Mouse (Mus musculus): ENCODE measurements at regions not wholly inside any gene's neighbourhood (a gene's known extent, or its start where the extent isn't known, plus 50 kb on each side); places are given as distances from the start of the nearest gene placed in this dataset.
"Not testable (repeated sequence)": the region's sequence is repeated elsewhere in the genome, so short reads cannot be mapped to it uniquely, and the experiment has no call there.

DNA sequence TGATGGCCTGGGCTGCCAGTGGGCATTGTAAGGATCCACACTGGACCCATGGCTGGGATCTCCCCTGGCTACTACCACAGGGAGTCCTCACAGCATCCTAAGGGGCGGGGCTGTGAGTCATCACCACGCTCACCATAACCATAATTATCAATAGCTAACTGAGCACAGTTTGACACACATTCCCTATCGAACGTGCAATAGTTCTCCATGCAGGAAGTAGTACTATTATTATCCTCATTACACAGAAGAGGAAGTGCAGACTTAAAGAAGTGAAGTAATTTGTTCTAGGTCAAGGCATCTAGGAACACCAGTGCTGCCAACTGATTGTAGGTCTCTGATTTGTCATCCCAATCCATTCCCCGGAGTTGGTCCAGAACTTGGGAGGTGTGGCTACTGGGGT, 84.1 kb upstream of the Trim2 start:
- DNase-seq: no peak

- no peak for DNase-seq
Measured at GRCm38 (mm10) chr3:84388486-84388885, 81.8 kb upstream of the Trim2 start.

GRCm38 (mm10) chr3:84385656-84386055, 79.0 kb upstream of the Trim2 start:
- peak; percentile 6 for DNase-seq

GRCm38 (mm10) chr3:84383559-84383958, 76.9 kb upstream of the Trim2 start:
- DNase-seq: no peak

GRCm38 (mm10) chr3:84383038-84383437, 76.4 kb upstream of the Trim2 start:
- not testable (repeated sequence) for DNase-seq

GRCm38 (mm10) chr3:84382006-84382405, 75.3 kb upstream of the Trim2 start:
- no peak for DNase-seq

GRCm38 (mm10) chr3:84378987-84379556, 72.4 kb upstream of the Trim2 start:
- DNase-seq: no peak

DNA sequence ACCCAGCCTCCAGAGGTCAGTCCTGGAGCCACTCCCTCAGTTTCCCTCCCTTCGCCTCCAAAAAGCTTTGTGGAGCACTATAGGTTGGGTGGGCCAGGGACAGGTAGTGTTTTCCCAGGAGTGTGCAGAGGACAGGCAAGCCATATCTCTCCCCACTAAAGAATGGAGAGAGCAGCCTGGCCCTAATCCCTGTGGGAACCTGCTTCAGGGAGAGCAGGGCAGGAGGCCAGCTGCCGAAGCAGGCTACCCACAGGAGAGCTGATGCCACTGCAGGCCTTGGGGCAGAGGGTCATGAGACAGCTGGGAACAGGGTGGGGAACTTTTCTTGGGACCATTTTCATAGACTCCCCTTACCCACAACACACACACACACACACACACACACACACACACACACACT, 69.8 kb upstream of the Trim2 start:
- peak; percentile 59 for DNase-seq

GRCm38 (mm10) chr3:84375832-84376231, 69.2 kb upstream of the Trim2 start:
- DNase-seq: no peak

DNA sequence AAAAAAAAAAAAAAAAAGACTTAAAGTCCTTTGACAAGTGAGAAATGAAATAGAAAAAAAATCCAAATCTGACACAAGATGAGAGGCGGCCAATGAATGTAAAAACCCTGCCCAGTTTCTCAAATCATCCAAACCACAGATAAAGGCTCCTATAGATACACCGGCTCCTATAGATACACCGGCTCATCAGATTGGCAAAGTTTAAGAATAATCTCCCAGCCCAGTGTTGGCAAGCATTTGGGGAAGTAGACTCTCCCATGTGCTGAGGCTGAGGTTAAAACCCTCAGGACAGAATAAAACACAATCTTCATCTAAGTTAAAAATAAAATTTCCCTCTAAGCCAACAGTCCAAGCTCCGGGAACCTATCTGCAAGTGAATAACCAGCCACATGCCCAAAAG, 65.2 kb upstream of the Trim2 start:
- DNase-seq: no peak

DNA sequence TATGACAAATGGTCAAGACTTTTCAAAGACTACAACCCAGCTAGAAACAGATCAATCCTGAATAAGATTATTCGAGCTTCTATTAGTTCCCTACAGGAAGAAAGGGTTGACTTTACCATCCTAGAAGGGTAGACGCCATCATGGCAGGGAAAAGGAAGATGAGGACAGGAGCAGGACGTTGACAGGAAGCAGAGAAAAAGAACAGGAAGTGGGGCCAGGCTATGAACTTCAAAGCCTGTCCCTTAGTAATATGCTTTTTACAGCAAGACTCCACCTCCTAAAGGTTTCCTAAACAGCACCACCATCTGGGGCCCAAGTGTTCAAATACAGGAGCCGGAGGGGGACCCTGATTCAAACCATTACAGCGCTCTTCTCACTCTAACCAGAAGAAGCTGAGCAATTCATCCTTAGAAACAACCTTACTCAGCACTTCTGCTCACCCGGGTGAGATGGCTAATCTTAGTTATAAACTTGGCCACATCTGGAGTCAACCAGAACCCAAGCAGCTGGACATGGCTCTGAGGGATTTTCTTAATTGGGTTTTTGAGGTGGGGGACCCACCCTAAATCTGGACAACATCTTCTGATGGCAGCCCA, 60.6 kb upstream of the Trim2 start:
- DNase-seq: no peak

- no peak for DNase-seq
Measured at GRCm38 (mm10) chr3:84358672-84359071, 52.0 kb upstream of the Trim2 start.

DNA sequence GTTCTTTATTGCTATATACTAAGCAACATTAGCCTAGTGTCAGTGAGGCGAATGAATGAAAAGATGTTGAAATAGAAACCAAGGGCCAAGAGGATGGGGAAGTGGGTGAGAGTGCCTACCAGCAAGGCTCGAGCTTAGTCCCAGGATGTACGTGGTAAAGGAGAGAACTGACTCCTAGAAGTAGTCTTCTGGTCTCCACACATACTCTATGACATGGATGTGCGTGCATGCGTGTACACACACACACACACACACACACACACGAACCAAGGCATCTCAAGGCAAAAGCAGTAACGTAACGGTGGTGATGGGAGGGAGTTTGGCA, 50.0 kb upstream of the Trim2 start:
- no peak for DNase-seq
